Mouse (Mus musculus) liver, embryonic 16.5 days (tissue): ENCODE results near the gene Gm49380. TPM values are rescaled to one million over a fixed set of nuclear protein-coding genes. Genes with fewer than 3 reads are reported as not detected.
"Not testable (repeated sequence)": the region's sequence is repeated elsewhere in the genome, so short reads cannot be mapped to it uniquely, and the experiment has no call there.

Experiments
- ATAC-seq: fragments of 200-750 bp; cut with Nextera tagmentation; 2 replicates; pipeline ENCODE4 v1.8.0; 2017; ENCODE audit warnings: low read depth, mild to moderate bottlenecking, moderate number of reproducible peaks, moderate library complexity
- H3K27ac ChIP-seq: fragments of 300-500 bp; sonication (generic); 2 replicates; pipeline ENCODE4 v1.5.1; 2014; ENCODE audit warnings: mild to moderate bottlenecking, low read length
- H3K27me3 ChIP-seq: fragments of 300-500 bp; sonication (generic); 2 replicates; pipeline ENCODE4 v1.6.1; 2014; ENCODE audit warnings: low read depth, low read length, mixed read lengths; ENCODE audit not compliant: control insufficient read depth, insufficient read depth
- H3K36me3 ChIP-seq: fragments of 300-500 bp; sonication (generic); 2 replicates; pipeline ENCODE4 v1.6.1; 2014; ENCODE audit warnings: mild to moderate bottlenecking; ENCODE audit not compliant: control insufficient read depth, insufficient read depth
- H3K4me1 ChIP-seq: fragments of 300-500 bp; sonication (generic); 2 replicates; pipeline ENCODE4 v1.6.1; 2014; ENCODE audit warnings: low read depth, low read length, mixed read lengths; ENCODE audit not compliant: control insufficient read depth
- H3K4me2 ChIP-seq: fragments of 300-500 bp; sonication (generic); 2 replicates; pipeline ENCODE4 v1.6.1; 2014; ENCODE audit warnings: low read depth, low read length, mixed read lengths
- H3K4me3 ChIP-seq: fragments of 300-500 bp; sonication (generic); 2 replicates; pipeline ENCODE4 v1.5.1; 2014; ENCODE audit warnings: low read depth, mild to moderate bottlenecking, low read length
- H3K9ac ChIP-seq: fragments of 300-500 bp; sonication (generic); 2 replicates; pipeline ENCODE4 v1.6.1; 2014; ENCODE audit warnings: low read depth, low read length
- H3K9me3 ChIP-seq: fragments of 300-500 bp; sonication (generic); replicated peaks from 2 replicates; pipeline ENCODE4 v1.6.1; 2016; ENCODE audit warnings: low read length; ENCODE audit not compliant: control insufficient read depth
- WGBS: fragments of 180-500 bp; shearing (Covaris S2); extraction: QIAGEN DNeasy Blood & Tissue Kit; methylation state at CpG from one replicate; pipeline ENCODE4 v1.1.7; 2014; ENCODE audit not compliant: insufficient replicate concordance; 5-methylcytosine and 5-hydroxymethylcytosine counted together
- polyA plus RNA-seq: library from polyadenylated mRNA; unstranded; fragments of >200 nt; fragmentation: Nextera tagmentation; extraction: Ambion mirVana; gene quantifications from 2 replicates; pipeline ENCODE4 v1.2.1, GENCODE M21; 2015

Gene Gm49380
- polyA plus RNA-seq, 1 experiment from 2014 or later: not detected

DNA sequence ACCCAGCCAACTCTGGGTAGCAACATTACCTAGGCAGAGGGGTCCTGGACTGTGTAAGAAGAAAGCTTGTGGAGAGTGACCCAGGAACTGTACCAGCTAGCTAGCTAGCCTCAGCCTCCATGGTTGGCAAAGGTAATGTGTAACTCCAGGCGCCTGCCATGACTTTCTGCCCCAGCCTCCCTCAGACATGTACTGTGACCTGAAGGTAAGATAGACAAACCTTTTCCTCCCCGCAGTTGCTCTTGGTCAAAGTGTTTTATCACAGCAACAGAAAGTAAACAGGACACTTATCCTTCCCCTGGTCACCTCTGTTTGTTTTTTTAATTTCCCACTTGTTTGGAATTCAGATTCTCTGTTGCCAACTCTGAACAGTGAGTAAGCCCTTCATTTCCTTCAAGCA is 1.2 kb upstream of the Gm49380 start:
- H3K4me1 ChIP-seq: peaks cover 19% of the 10 kb centered on the region
- 0 out of 2 replicates have a peak overlapping the region, but pooled peaks have one; percentile 29 for H3K27ac ChIP-seq
- H3K4me3 ChIP-seq: no peak overlapping the region
- 0 out of 2 replicates have a peak, but pooled peaks cover 2% of the 10 kb centered on the region for H3K36me3 ChIP-seq
- ATAC-seq: no peak
- 51% methylated on average over 2 of the region's 2 CpGs for WGBS
- no peaks in the 10 kb centered on the region for H3K27me3 ChIP-seq
- H3K9me3 ChIP-seq: no peaks in the 10 kb centered on the region
- peak overlapping the region; percentile 62 for H3K4me2 ChIP-seq
- no peak overlapping the region for H3K9ac ChIP-seq

DNA sequence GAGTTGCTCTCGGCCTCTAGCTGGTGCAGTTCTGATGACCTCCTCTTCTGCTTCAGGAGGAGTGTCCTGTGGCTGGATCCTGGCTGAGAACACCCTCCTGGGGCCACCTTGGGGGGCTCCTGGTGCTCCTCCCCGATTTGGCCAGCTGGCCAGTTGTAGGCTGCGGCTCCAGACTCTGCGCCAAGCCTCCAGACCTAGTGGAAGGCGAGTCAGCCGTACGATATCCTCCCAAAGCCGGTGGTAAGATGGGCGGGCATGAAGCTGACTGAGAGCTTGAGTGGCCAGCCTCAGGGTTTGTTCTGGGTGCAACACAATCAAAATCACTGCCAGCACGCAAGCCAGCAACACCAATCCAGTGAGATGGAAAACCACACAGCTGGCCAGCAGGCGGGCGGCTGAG is 1.4 kb downstream of the Gm49380 start:
- H3K36me3 ChIP-seq: peaks cover 13% of the 10 kb centered on the region
- peak overlapping the region; percentile 81 for H3K4me3 ChIP-seq
- H3K27ac ChIP-seq, ATAC-seq, H3K9ac ChIP-seq, H3K27me3 ChIP-seq, H3K9me3 ChIP-seq: not testable (repeated sequence)
- H3K4me2 ChIP-seq: peak overlapping the region; percentile 57
- WGBS: 71% methylated on average over 10 of the region's 12 CpGs
- peaks cover 37% of the 10 kb centered on the region for H3K4me1 ChIP-seq

DNA sequence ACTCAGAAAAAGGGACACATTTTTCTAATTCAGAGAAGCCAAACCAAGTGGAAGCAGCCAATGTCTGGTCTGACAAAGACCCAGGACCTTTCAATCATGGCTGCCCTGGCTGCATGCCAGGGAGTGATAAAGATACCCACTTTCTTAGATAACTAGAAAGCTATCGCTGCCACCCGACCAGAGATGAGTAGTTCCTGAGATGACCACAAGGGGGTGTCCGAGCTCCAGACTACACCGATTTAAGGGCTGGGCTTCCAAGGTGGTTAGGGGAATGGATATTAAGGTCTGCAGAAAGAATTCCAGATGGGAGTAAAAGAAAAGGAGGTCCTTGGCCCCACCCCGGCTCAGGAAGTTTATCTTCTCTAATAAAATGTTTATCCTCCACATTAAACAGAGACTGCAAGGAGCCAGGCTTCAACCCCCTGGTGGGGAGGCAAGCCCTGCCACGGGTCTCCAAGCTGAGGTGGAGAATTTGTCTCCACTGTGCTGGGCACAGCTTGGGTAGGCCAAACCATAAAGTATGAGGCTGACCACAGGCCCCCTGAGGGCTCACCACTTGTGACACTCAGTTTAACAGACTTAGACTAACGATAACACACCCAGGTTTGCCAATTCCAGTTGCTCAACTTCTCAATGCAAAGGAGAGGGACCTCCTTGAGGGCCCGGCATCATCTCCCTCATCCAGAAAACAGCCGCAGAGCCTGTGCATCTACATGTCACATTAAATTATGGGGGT is 3.8 kb downstream of the Gm49380 start:
- Histone ChIP-seq H3K36me3 (peaks cover 13% of the 10 kb centered on the region), H3K9ac (peak overlapping the region; percentile 18; the same call in 1 of the 2 replicates)
- WGBS: 30% methylated on average over 9 of the region's 9 CpGs

DNA sequence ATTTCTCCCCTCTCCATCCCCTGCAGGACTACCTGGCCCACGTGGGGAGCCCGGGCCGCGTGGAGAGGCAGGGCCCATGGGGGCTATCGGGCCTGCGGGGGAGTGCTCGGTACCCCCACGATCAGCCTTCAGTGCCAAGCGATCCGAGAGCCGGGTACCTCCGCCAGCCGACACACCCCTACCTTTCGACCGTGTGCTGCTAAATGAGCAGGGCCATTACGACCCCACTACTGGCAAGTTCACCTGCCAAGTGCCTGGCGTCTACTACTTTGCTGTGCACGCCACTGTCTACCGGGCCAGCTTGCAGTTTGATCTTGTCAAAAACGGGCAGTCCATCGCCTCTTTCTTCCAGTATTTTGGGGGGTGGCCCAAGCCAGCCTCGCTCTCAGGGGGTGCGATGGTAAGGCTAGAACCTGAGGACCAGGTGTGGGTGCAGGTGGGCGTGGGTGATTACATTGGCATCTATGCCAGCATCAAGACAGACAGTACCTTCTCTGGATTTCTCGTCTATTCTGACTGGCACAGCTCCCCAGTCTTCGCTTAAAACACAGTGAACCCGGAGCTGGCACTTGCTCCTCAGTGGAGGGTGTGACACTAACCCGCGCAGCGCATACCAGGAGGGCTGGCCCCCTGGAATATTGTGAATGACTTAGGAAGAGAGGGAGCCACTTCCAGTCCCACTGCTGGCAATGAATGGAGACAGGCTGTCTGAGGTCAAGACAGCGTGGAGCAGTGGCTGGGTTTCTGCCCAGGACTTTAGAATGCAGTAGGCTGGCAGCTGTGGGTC is 4.8 kb downstream of the Gm49380 start:
- peaks cover 29% of the 10 kb centered on the region for H3K4me1 ChIP-seq

More for the DNA sequence above, 3.8 kb downstream of the Gm49380 start:
- Histone ChIP-seq H3K4me2 (peak overlapping the region; percentile 43), H3K27me3 (no peaks in the 10 kb centered on the region), H3K27ac (no peak overlapping the region), H3K4me3 (peak overlapping the region; percentile 19), H3K4me1 (peaks cover 37% of the 10 kb centered on the region), H3K9me3 (no peaks in the 10 kb centered on the region)
- ATAC-seq: no peak

DNA sequence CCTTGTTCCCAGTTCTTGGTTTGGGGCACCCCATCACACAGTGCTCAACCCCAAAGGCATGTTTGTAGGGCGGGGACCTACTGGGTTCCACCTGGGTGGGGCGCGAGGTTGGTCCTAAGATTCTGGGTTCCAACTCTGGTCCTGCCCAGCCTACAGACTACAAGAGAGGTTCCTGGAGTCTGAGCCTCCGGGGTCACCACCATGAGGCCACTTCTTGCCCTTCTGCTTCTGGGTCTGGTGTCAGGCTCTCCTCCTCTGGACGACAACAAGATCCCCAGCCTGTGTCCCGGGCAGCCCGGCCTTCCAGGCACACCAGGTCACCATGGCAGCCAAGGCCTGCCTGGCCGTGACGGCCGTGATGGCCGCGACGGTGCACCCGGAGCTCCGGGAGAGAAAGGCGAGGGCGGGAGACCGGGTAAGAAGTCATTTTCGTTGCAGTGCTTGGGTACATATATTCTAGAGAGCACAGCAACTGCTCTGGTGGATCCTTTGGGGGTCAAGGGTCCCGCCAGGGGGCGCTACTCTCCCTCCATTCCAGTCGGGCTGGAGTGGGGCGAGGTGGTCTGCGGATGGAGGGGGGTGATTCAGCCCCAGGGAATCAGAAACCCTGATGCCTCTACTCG is 5.6 kb downstream of the Gm49380 start:
- H3K9me3 ChIP-seq: no peaks in the 10 kb centered on the region
- peaks cover 29% of the 10 kb centered on the region for H3K4me1 ChIP-seq
- no peak for ATAC-seq
- H3K4me3 ChIP-seq: no peak overlapping the region
- 74% methylated on average over 25 of the region's 25 CpGs for WGBS
- peaks cover 13% of the 10 kb centered on the region for H3K36me3 ChIP-seq
- H3K27me3 ChIP-seq: no peaks in the 10 kb centered on the region
- no peak overlapping the region for H3K27ac ChIP-seq
- H3K4me2 ChIP-seq: no peak overlapping the region
- no peak overlapping the region for H3K9ac ChIP-seq

More for the DNA sequence above, 4.8 kb downstream of the Gm49380 start:
- Histone ChIP-seq H3K9me3 (no peaks in the 10 kb centered on the region), H3K27me3 (no peaks in the 10 kb centered on the region), H3K9ac (peak overlapping the region; percentile 18; the same call in 1 of the 2 replicates), H3K27ac (no peak overlapping the region), H3K4me2 (no peak overlapping the region), H3K4me3 (no peak overlapping the region), H3K36me3 (peaks cover 13% of the 10 kb centered on the region)
- ATAC-seq: no peak
- WGBS: 88% methylated on average over 31 of the region's 31 CpGs

DNA sequence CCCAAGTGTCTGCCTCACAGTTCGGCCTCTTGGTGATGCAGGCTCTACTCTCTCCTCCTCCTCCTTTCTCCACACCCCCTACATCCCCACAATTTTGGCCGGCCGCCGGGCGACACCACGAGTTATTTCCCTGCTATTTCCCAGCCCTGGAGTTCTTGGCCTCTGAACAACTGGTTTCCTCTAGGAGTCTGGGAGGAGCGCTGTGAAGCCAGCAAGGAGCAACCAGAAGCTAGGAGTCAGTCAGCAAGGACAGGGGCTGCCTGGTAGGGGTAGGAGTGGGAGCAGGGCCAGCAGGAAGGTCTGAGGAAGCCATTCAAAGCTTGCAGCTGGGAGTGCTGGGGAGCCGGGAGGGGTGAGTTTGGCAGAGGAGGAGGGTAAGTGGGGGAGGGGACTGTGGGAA is 6.2 kb downstream of the Gm49380 start, which contains the start of gene C1qtnf5:
C1qtnf5 (plus strand) TSS at position 136 of the 400 bp plus-strand sequence.
- WGBS: 81% methylated on average over 8 of the region's 8 CpGs
- Histone ChIP-seq H3K4me2 (no peak within 1 kb of the TSS), H3K4me3 (no peak within 1 kb of the TSS), H3K36me3 (peaks cover 13% of the 10 kb centered on the region), H3K9ac (no peak within 1 kb of the TSS), H3K4me1 (peaks cover 29% of the 10 kb centered on the region), H3K27me3 (no peaks in the 10 kb centered on the region), H3K9me3 (no peaks in the 10 kb centered on the region), H3K27ac (no peak within 1 kb of the TSS)
- ATAC-seq: no peak

DNA sequence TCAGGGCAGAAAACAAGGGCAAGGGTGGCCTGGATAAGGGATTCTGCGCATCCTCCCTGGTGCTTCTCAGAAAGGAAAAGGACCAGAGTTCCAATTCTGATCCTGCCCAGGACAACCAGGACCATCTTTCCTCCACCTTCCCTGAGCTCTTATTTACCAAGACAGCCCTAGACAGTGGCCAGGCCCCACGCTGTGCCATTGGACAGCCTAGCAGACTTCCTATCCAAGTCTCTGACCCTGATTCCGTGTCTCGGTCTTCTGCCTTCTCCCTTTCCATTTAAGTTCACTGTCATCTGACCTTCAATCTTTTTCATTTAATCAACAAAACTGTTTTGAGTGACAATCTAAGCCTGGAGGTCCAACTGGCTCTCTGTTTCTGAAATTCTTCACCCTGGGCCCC is 6.7 kb downstream of the Gm49380 start:
- peaks cover 13% of the 10 kb centered on the region for H3K36me3 ChIP-seq
- 82% methylated on average over 4 of the region's 4 CpGs for WGBS
- H3K27me3 ChIP-seq: no peaks in the 10 kb centered on the region
- H3K27ac ChIP-seq: no peak overlapping the region
- H3K9me3 ChIP-seq: no peaks in the 10 kb centered on the region
- peaks cover 29% of the 10 kb centered on the region for H3K4me1 ChIP-seq
- no peak overlapping the region for H3K9ac ChIP-seq
- no peak overlapping the region for H3K4me2 ChIP-seq
- no peak for ATAC-seq
- no peak overlapping the region for H3K4me3 ChIP-seq

DNA sequence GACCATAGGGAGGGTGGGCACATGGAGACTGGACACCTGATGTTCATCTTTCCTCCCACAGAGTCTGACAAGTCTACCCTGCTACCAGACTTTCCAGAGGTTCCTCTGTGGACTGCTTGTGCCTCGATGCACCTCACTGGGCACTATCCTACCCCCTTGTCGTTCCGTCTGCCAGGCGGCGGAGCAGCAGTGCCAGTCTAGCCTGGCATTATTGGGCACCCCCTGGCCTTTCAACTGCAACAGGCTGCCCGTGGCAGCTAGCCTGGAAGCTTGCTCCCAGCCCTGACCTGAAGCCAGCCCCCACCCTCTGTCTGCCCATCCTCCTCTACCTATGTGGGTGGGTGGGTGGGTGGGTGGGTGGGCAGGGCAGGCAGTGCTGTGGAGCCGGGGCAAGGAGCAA is 7.1 kb downstream of the Gm49380 start:
- no peaks in the 10 kb centered on the region for H3K9me3 ChIP-seq
- no peaks in the 10 kb centered on the region for H3K27me3 ChIP-seq
- no peak overlapping the region for H3K9ac ChIP-seq
- peaks cover 13% of the 10 kb centered on the region for H3K36me3 ChIP-seq
- H3K27ac ChIP-seq: no peak overlapping the region
- WGBS: 87% methylated on average over 7 of the region's 7 CpGs
- H3K4me2 ChIP-seq: no peak overlapping the region
- no peak overlapping the region for H3K4me3 ChIP-seq
- H3K4me1 ChIP-seq: peaks cover 29% of the 10 kb centered on the region
- no peak for ATAC-seq
